Mouse (Mus musculus): ENCODE data around the gene Cdc42se2.

Cdc42se2 gene

GRCm38 (mm10) chr11:54709645-54710044 lies 77.8 kb downstream of the Cdc42se2 start:
- DNase-seq (ENCODE audit: low read depth, low spot score): no peak

- no peak for DNase-seq (ENCODE audit: low read depth, low spot score)
Measured at GRCm38 (mm10) chr11:54708153-54708552, 79.3 kb downstream of the Cdc42se2 start.

- DNase-seq (ENCODE audit: low read depth, low spot score): peak; percentile 17
Measured at GRCm38 (mm10) chr11:54703306-54703705, 84.2 kb downstream of the Cdc42se2 start.

GRCm38 (mm10) chr11:54701848-54702247 lies 85.6 kb downstream of the Cdc42se2 start:
- DNase-seq (ENCODE audit: low read depth, low spot score): no peak

- DNase-seq (ENCODE audit: low read depth, low spot score): no peak
Measured at GRCm38 (mm10) chr11:54699972-54700371, 87.5 kb downstream of the Cdc42se2 start.

GRCm38 (mm10) chr11:54698636-54699035 lies 88.8 kb downstream of the Cdc42se2 start:
- DNase-seq (ENCODE audit: low read depth, low spot score): no peak

- no peak for DNase-seq (ENCODE audit: low read depth, low spot score)
Measured at GRCm38 (mm10) chr11:54697611-54698010, 89.9 kb downstream of the Cdc42se2 start.

GRCm38 (mm10) chr11:54695951-54696350 lies 91.5 kb downstream of the Cdc42se2 start:
- DNase-seq (ENCODE audit: low read depth, low spot score): no peak

- DNase-seq (ENCODE audit: low read depth, low spot score): no peak
Measured at GRCm38 (mm10) chr11:54694291-54694690, 93.2 kb downstream of the Cdc42se2 start.

- no peak for DNase-seq (ENCODE audit: low read depth, low spot score)
Measured at GRCm38 (mm10) chr11:54693696-54694095, 93.8 kb downstream of the Cdc42se2 start.

GRCm38 (mm10) chr11:54691179-54691578 lies 96.3 kb downstream of the Cdc42se2 start:
- DNase-seq (ENCODE audit: low read depth, low spot score): no peak

- DNase-seq (ENCODE audit: low read depth, low spot score): no peak
Measured at GRCm38 (mm10) chr11:54690171-54690570, 97.3 kb downstream of the Cdc42se2 start.

GRCm38 (mm10) chr11:54684831-54685230 lies 102.6 kb downstream of the Cdc42se2 start:
- no peak for DNase-seq (ENCODE audit: low read depth, low spot score)

GRCm38 (mm10) chr11:54679141-54679540 lies 108.3 kb downstream of the Cdc42se2 start:
- DNase-seq (ENCODE audit: low read depth, low spot score): no peak

GRCm38 (mm10) chr11:54675792-54676489 lies 111.5 kb downstream of the Cdc42se2 start:
- no peak for DNase-seq (ENCODE audit: low read depth, low spot score)

GRCm38 (mm10) chr11:54673575-54674298 lies 113.7 kb downstream of the Cdc42se2 start:
- DNase-seq (ENCODE audit: low read depth, low spot score): no peak

Measured in c-Kit-negative CD71-positive TER-119-positive erythroid progenitor cells, embryonic 14.5 days (primary cell).